Mouse (Mus musculus) liver, embryonic 11.5 days (tissue): ENCODE data around the gene Ccne1. TPM values are rescaled to one million over a fixed set of nuclear protein-coding genes. Genes with fewer than 3 reads are reported as not detected.
A peak's percentile ranks its signal among the peaks of the same experiment; 100 is the strongest.
"Not testable (repeated sequence)": the region's sequence is repeated elsewhere in the genome, so short reads cannot be mapped to it uniquely, and the experiment has no call there.

ENCODE experiments used
- ATAC-seq: fragments of 200-750 bp; cut with Nextera tagmentation; replicated peaks from 2 replicates; pipeline ENCODE4 v1.8.0; 2017; ENCODE audit warnings: moderate number of reproducible peaks, mild to moderate bottlenecking, moderate TSS enrichment, moderate library complexity; ENCODE audit not compliant: low FRiP score
- DNase-seq: peaks from one replicate; pipeline ENCODE4 v3.0.0-alpha.2; 2017; ENCODE audit warnings: low spot score
- H3K27ac ChIP-seq: fragments of 300-500 bp; sonication (generic); 2 replicates; pipeline ENCODE4 v1.5.1; 2014; ENCODE audit warnings: mild to moderate bottlenecking, low read depth, low read length, control low read depth
- H3K27me3 ChIP-seq: fragments of 300-500 bp; sonication (generic); replicated peaks from 2 replicates; pipeline ENCODE4 v1.6.1; 2014; ENCODE audit warnings: low read length, mixed read lengths; ENCODE audit not compliant: control insufficient read depth, insufficient read depth
- H3K36me3 ChIP-seq: fragments of 300-500 bp; sonication (generic); 2 replicates; pipeline ENCODE4 v1.6.1; 2014; ENCODE audit warnings: mild to moderate bottlenecking, low read length, moderate library complexity, mixed read lengths; ENCODE audit not compliant: control insufficient read depth, insufficient read depth
- H3K4me1 ChIP-seq: fragments of 300-500 bp; sonication (generic); replicated peaks from 2 replicates; pipeline ENCODE4 v1.6.1; 2014; ENCODE audit warnings: low read length, mixed read lengths; ENCODE audit not compliant: control insufficient read depth, insufficient read depth
- H3K4me2 ChIP-seq: fragments of 300-500 bp; sonication (generic); 2 replicates; pipeline ENCODE4 v1.6.1; 2014; ENCODE audit warnings: mild to moderate bottlenecking, control low read depth, moderate library complexity
- H3K4me3 ChIP-seq: fragments of 300-500 bp; sonication (generic); 2 replicates; pipeline ENCODE4 v1.5.1; 2014; ENCODE audit warnings: low read depth, low read length, control low read depth
- H3K9ac ChIP-seq: fragments of 300-500 bp; sonication (generic); 2 replicates; pipeline ENCODE4 v1.6.1; 2014; ENCODE audit warnings: low read depth, low read length, control low read depth
- H3K9me3 ChIP-seq: fragments of 300-500 bp; sonication (generic); 2 replicates; pipeline ENCODE4 v1.6.1; 2016; ENCODE audit warnings: low read length, inconsistent platforms, mixed read lengths; ENCODE audit not compliant: control insufficient read depth
- WGBS: fragments of 180-500 bp; shearing (Covaris S2); extraction: QIAGEN DNeasy Blood & Tissue Kit; methylation state at CpG from one replicate; pipeline ENCODE4 v1.1.7; 2014; 5-methylcytosine and 5-hydroxymethylcytosine counted together
- polyA plus RNA-seq: library from polyadenylated mRNA; unstranded; fragments of >200 nt; fragmentation: Nextera tagmentation; extraction: Ambion mirVana; gene quantifications from 2 replicates; pipeline ENCODE4 v1.2.1, GENCODE M21; 2014

Gene Ccne1
- polyA plus RNA-seq, 1 experiment from 2014 or later, result 191 TPM

DNA sequence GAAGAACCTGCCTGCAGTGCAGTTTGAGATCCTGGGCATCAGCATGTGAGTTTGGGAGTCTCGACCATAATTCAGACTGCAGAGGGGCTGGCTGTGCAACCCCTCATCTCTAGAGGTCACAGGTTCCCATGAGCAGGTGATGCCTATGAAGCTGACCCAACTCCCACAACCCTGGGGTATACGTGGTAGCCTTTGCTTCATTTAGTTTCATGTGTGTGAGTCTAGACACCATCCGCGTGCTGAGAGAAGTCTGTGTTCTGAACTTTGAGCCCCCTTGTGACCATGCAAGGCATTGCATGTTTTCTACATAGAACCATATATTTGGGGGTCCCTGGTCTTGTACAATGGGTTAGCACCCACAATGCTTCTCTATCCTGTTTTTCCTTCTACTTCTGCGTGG, 23.9 kb upstream of the Ccne1 start:
- Histone ChIP-seq H3K4me3 (no peak overlapping the region), H3K9me3 (no peaks in the 10 kb centered on the region), H3K36me3 (no peaks in the 10 kb centered on the region), H3K27me3 (0 out of 2 replicates have a peak, but pooled peaks cover 2% of the 10 kb centered on the region), H3K4me1 (no peaks in the 10 kb centered on the region), H3K9ac (no peak overlapping the region), H3K27ac (no peak overlapping the region), H3K4me2 (no peak overlapping the region)
- DNase-seq, result peak; percentile 39
- ATAC-seq, result no peak
- WGBS, result 32% methylated on average over 5 of the region's 5 CpGs

DNA sequence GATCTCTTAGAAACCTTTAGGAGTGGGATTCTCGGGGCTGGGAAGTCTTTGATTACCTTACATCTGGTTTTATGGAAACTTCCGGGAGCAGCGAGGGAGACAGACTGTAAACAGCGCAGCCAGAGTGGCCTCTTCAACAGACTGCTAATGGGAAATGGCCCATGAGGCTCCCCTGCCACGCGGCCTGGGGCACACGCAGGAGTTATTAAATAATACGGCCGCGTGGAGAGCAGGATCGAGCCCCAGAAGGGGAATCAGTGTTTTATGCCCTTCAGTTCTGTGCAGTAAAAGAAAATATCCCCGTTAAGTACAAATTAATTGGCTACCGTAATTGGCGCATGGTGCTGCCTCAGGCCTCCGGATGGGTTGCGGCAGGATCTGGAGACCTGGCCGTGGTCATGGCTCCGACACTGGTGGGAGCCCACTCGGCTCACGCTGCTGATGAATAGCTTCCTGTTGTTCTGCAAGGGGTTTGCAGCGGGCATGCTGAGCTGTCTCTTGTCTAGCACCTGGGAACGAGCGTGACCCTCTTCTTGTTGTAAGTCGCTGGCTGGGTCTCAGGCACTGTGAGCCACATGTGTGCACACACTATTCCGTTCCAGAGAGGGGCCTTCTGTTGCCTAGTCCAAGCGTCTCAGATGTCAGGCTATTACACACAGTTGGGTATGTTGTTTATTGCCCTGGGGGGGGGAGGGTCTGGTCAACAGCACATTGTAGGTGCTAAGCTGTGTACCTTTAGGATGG, 22.8 kb upstream of the Ccne1 start:
- Histone ChIP-seq H3K4me2 (no peak overlapping the region), H3K36me3 (no peaks in the 10 kb centered on the region), H3K27me3 (0 out of 2 replicates have a peak, but pooled peaks cover 2% of the 10 kb centered on the region), H3K9ac (no peak overlapping the region), H3K27ac (no peak overlapping the region), H3K9me3 (no peaks in the 10 kb centered on the region), H3K4me1 (no peaks in the 10 kb centered on the region), H3K4me3 (no peak overlapping the region)
- DNase-seq (no peak), ATAC-seq (no peak)
- 78% methylated on average over 26 of the region's 26 CpGs for WGBS

DNA sequence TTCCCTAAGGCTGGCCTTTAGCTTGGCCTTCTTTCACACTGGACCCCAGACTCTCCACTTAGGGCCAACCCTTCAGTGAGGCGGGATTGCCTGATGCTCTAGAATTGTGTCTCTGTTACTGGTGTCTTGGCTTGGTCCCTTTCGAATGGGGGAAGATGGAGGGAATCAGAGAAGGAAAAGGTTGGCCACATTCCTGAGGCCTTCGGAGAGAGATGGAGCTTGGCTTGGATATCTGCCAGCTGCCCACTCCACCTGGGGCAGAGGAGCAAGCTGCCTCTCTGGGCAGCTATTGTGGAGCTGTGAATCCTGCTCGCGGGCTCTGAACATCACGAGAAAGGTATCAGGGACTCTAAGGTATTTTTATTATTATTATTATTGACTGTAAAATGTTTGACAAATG, 22.2 kb upstream of the Ccne1 start:
- Histone ChIP-seq H3K9me3 (no peaks in the 10 kb centered on the region), H3K36me3 (no peaks in the 10 kb centered on the region), H3K4me2 (no peak overlapping the region), H3K27me3 (0 out of 2 replicates have a peak, but pooled peaks cover 2% of the 10 kb centered on the region), H3K4me3 (no peak overlapping the region), H3K27ac (no peak overlapping the region), H3K9ac (no peak overlapping the region), H3K4me1 (no peaks in the 10 kb centered on the region)
- ATAC-seq, result no peak
- DNase-seq, result no peak
- 85% methylated on average over 6 of the region's 6 CpGs for WGBS

DNA sequence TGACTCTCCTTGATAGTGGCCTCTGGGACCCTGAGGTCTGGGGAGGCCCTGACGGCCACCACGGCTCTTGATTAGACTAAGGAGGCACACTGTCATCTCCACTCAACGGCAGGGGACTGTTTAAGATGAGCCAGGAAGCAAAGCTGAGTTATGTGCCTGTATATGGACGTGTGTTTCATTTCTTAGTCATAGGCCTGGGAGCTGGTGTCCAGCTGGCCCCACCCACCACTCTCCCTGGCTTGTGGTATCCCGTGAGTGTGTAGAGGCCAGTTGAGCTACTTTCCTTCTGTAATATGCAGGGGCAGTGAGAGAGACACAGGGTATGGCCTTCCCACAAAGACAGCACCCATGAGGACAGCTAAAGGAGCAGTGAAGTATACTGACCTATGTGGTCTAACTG, 20.9 kb upstream of the Ccne1 start:
- not testable (repeated sequence) for H3K36me3 ChIP-seq, DNase-seq, H3K4me1 ChIP-seq, H3K4me2 ChIP-seq, H3K27me3 ChIP-seq, H3K27ac ChIP-seq, H3K9ac ChIP-seq, H3K9me3 ChIP-seq, H3K4me3 ChIP-seq
- 48% methylated on average over 5 of the region's 5 CpGs for WGBS
- ATAC-seq, result 0 out of 2 replicates have a peak, but pooled peaks have one; percentile 25

DNA sequence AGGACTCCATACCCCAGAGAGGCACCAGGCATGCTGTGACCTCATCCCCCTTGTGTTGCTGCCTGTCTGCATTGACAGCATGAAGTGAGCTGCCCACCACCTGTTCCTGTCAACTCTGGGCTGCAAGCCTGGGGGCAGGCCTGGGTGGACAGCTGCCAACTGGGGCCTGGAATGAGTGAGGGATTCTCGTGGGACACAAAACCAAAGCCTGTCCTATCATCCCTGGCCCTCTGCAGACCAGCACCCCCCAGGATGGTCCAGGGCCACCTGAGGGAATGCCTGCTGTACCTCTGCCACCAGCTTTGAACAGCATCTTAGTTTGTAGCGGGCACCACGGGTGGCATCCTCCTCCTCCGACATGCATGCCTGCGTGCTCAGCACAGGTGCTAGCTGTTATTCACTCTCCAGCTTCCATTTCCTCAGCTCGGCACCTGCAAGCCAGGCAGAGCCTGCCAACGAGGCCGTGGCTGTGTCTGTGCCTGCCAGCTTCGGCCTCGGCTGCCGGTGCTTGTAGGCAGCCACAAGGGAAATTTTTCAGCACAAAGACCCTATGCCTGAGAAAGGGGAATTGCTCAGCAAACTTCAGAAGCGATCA, 18.3 kb upstream of the Ccne1 start:
- Histone ChIP-seq H3K4me3 (no peak overlapping the region), H3K4me2 (no peak overlapping the region), H3K4me1 (no peaks in the 10 kb centered on the region), H3K36me3 (no peaks in the 10 kb centered on the region), H3K9me3 (no peaks in the 10 kb centered on the region), H3K9ac (no peak overlapping the region), H3K27ac (no peak overlapping the region), H3K27me3 (no peaks in the 10 kb centered on the region)
- WGBS, result 86% methylated on average over 12 of the region's 12 CpGs
- DNase-seq (no peak), ATAC-seq (no peak)

DNA sequence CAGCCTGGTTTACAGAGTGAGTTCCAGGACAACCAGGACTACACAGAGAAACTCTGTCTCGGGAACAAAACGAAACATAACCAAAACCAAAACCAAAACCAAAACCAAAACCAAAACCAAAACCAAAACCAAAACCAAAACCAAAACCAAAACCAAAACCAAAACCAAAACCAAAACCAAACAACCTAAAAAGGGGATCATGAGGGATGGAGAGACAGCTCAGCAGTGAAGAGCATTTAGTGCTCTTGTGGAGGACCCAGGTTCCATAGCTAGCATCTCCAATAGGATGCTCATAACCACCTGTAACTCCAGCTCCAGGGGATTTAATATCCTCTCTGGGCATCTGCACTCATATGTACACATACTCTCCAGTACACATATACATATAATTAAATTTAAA, 16.8 kb upstream of the Ccne1 start:
- H3K27ac ChIP-seq, H3K4me3 ChIP-seq, H3K36me3 ChIP-seq, H3K4me2 ChIP-seq, H3K4me1 ChIP-seq, ATAC-seq, DNase-seq, H3K27me3 ChIP-seq, H3K9me3 ChIP-seq, H3K9ac ChIP-seq: not testable (repeated sequence)
- WGBS, result 43% methylated on average over 2 of the region's 2 CpGs

DNA sequence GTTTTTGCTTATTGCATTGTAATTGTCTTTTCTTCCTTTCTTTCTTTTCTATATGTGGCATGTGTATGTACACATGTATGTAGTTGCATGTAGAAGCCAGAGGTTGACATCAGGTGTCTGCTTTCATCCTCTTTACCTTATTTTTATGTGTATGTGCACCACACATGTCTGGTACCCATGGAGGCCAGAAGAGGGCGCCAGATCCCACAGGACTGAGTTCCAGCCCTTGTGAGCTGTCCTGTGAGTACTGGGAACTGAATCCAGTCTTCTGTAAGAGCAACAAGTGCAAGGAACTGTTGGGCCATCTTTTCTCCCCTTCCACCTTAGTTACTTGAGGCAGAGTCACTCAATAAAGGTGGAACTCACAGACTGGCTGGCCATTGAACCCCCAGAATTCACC, 11.3 kb upstream of the Ccne1 start:
- DNase-seq (no peak), ATAC-seq (no peak)
- Histone ChIP-seq H3K9me3 (no peaks in the 10 kb centered on the region), H3K4me2 (no peak overlapping the region), H3K4me1 (no peaks in the 10 kb centered on the region), H3K27ac (no peak overlapping the region), H3K36me3 (no peaks in the 10 kb centered on the region), H3K27me3 (no peaks in the 10 kb centered on the region), H3K4me3 (no peak overlapping the region), H3K9ac (no peak overlapping the region)
- WGBS, result 3% methylated on average over 1 of the region's 1 CpGs

DNA sequence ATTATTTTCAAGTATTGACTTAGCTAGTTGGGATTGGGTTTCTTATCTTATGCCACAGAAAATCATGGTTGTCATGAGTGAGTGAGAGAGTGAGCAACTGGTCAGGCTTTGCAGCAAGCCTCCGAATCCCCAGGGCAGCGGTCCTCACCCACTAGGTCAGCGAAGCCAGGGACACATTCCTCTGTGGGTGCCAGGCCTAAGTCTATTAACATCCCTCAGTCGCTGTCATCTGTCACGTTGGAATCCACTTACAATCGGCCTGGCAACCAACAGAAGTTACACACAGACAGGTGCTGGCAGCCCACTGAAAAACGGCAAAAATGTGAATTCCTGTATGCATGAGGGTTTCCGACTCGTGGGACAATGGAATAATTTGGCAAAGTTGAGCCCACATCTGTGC, 5.1 kb upstream of the Ccne1 start:
- Histone ChIP-seq H3K4me3 (no peak overlapping the region), H3K4me1 (peaks cover 10% of the 10 kb centered on the region), H3K9me3 (no peaks in the 10 kb centered on the region), H3K4me2 (no peak overlapping the region), H3K36me3 (no peaks in the 10 kb centered on the region), H3K27ac (no peak overlapping the region; the same call in 1 of the 2 replicates), H3K27me3 (no peaks in the 10 kb centered on the region), H3K9ac (no peak overlapping the region)
- ATAC-seq (no peak), DNase-seq (no peak)
- WGBS, result 77% methylated on average over 9 of the region's 9 CpGs

DNA sequence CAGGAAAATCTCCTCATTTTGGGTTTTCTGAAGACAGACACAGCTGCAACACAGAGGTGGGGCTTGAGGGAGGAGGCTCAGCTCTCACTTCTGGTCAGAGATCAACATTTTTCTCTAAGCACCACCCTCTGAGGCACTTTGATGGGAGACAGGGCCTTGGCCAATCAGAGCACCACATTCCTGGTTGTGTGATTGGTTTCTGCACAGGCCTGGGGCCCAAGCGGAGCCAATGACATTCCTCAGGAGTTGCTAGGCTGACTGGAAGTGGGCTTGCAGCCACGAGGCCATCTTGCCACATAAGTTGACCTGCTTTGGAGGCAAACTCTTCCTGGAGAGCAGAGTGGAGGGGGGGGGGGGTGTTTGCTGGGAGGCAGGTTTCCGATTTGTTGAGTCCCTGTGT, 4.7 kb upstream of the Ccne1 start:
- DNase-seq (peak; percentile 44), ATAC-seq (0 out of 2 replicates have a peak, but pooled peaks have one; percentile 1)
- H3K27ac ChIP-seq, result no peak overlapping the region; the same call in 1 of the 2 replicates
- no peak overlapping the region for H3K4me3 ChIP-seq
- no peak overlapping the region for H3K9ac ChIP-seq
- H3K4me2 ChIP-seq, result no peak overlapping the region
- no peaks in the 10 kb centered on the region for H3K9me3 ChIP-seq
- 38% methylated on average over 3 of the region's 3 CpGs for WGBS
- H3K4me1 ChIP-seq, result peaks cover 10% of the 10 kb centered on the region
- H3K36me3 ChIP-seq, result no peaks in the 10 kb centered on the region
- H3K27me3 ChIP-seq, result no peaks in the 10 kb centered on the region
